Mouse (Mus musculus) ES-E14 (cell line): ENCODE data around the gene 0610030E20Rik.

Experiments
- CHD2 ChIP-seq: IDR thresholded peaks from 2 replicates; pipeline ENCODE4 v1.6.1; 2014; ENCODE audit warnings: mild to moderate bottlenecking, low read depth, low read length, inconsistent platforms
- HCFC1 ChIP-seq: IDR thresholded peaks from 2 replicates; pipeline ENCODE4 v1.6.1; 2012; ENCODE audit warnings: low read length, inconsistent platforms, borderline replicate concordance; ENCODE audit not compliant: insufficient read depth
- MAFK ChIP-seq: IDR thresholded peaks from 2 replicates; pipeline ENCODE4 v1.6.1; 2014; ENCODE audit warnings: mild to moderate bottlenecking, low read depth, low read length, inconsistent platforms; ENCODE audit not compliant: insufficient read depth
- ZC3H11A ChIP-seq: IDR thresholded peaks from 2 replicates; pipeline ENCODE4 v1.6.1; 2012; ENCODE audit warnings: low read depth, mild to moderate bottlenecking, inconsistent platforms, low read length, borderline replicate concordance
- ZNF384 ChIP-seq: IDR thresholded peaks from 2 replicates; pipeline ENCODE4 v1.6.1; 2012; ENCODE audit warnings: low read depth, low read length, inconsistent platforms

- TF ChIP-seq MAFK = no peak
- no peak for TF ChIP-seq HCFC1
- no peak for TF ChIP-seq ZNF384
- no peak for TF ChIP-seq ZC3H11A
- no peak for TF ChIP-seq CHD2
Observed at GRCm38 (mm10) chr6:72329019-72329418, 18.1 kb upstream of the 0610030E20Rik start.
